Mouse (Mus musculus) liver, adult 2 months (tissue): Measurements from ENCODE around the gene Synpr. TPM values are rescaled to one million over a fixed set of nuclear protein-coding genes. Genes with fewer than 3 reads are reported as not detected.

Experiments
- DNase-seq: peaks from one replicate; pipeline ENCODE4 v3.0.0-alpha.2; 2011; ENCODE audit warnings: low read depth, low spot score; ENCODE audit errors: extremely low read depth
- H3K27ac ChIP-seq: fragments of 200-500 bp; replicated peaks from 2 replicates; pipeline ENCODE4 v1.5.1; 2012; ENCODE audit warnings: low read depth, mild to moderate bottlenecking, control low read depth, inconsistent platforms, low read length; ENCODE audit not compliant: insufficient read depth
- H3K27me3 ChIP-seq: fragments of 200-500 bp; 2 replicates; pipeline ENCODE4 v1.6.1; 2012; ENCODE audit warnings: mild to moderate bottlenecking, moderate library complexity, low read length, inconsistent platforms; ENCODE audit not compliant: control insufficient read depth, insufficient read depth
- H3K36me3 ChIP-seq: fragments of 200-500 bp; 2 replicates; pipeline ENCODE4 v1.6.1; 2012; ENCODE audit warnings: low read length, inconsistent platforms; ENCODE audit not compliant: control insufficient read depth, insufficient read depth
- H3K4me1 ChIP-seq: fragments of 200-500 bp; 2 replicates; pipeline ENCODE4 v1.6.1; 2011; ENCODE audit warnings: low read length; ENCODE audit not compliant: control insufficient read depth, insufficient read depth
- H3K4me3 ChIP-seq: fragments of 200-500 bp; 2 replicates; pipeline ENCODE4 v1.5.1; 2011; ENCODE audit warnings: low read depth, mild to moderate bottlenecking, control low read depth, low read length, moderate library complexity; ENCODE audit not compliant: insufficient read depth
- H3K79me2 ChIP-seq: fragments of 200-500 bp; 2 replicates; pipeline ENCODE4 v1.6.1; 2012; ENCODE audit warnings: inconsistent platforms, mild to moderate bottlenecking, low read length, moderate library complexity; ENCODE audit not compliant: control insufficient read depth, insufficient read depth
- H3K9ac ChIP-seq: fragments of 200-500 bp; 2 replicates; pipeline ENCODE4 v1.6.1; 2012; ENCODE audit warnings: low read depth, mild to moderate bottlenecking, control low read depth, inconsistent platforms, low read length
- CTCF ChIP-seq: fragments of 200-500 bp; IDR thresholded peaks from 2 replicates; pipeline ENCODE4 v1.5.1; 2011; ENCODE audit warnings: low read depth, low read length, control low read depth
- POLR2A ChIP-seq: fragments of 200-500 bp; IDR thresholded peaks from 2 replicates; pipeline ENCODE4 v1.6.1; 2011; ENCODE audit warnings: low read length, control low read depth; ENCODE audit not compliant: insufficient read depth; ENCODE audit errors: extremely low read depth
- WGBS: fragments of 180-500 bp; shearing (Covaris S2); methylation state at CpG from one replicate; pipeline ENCODE4 v1.1.7; 2018; 5-methylcytosine and 5-hydroxymethylcytosine counted together
- polyA plus RNA-seq: library from polyadenylated mRNA; depleted of rRNA; stranded (reverse); fragments of >200 nt; gene quantifications from 2 replicates; pipeline ENCODE4 v1.2.3, GENCODE M21; 2012
- total RNA-seq: library from RNA; depleted of rRNA; stranded (reverse); fragments of >200 nt; gene quantifications from 2 replicates; pipeline ENCODE4 v1.2.3, GENCODE M21; 2014

Gene Synpr
- total and polyA plus RNA-seq, 2 experiments = not detected

GRCm38 (mm10) chr14:13340688-13341087, 56.1 kb downstream of the Synpr start:
- 76% methylated on average over 4 of the region's 4 CpGs for WGBS
- H3K27me3 ChIP-seq = no peaks in the 10 kb centered on the region
- no peak overlapping the region for H3K27ac ChIP-seq

GRCm38 (mm10) chr14:13344240-13344639, 59.7 kb downstream of the Synpr start:
- H3K79me2 ChIP-seq = no peaks in the 10 kb centered on the region
- H3K36me3 ChIP-seq = no peaks in the 10 kb centered on the region
- H3K27me3 ChIP-seq = no peaks in the 10 kb centered on the region
- no peak overlapping the region for H3K27ac ChIP-seq
- TF ChIP-seq POLR2A = no peak
- TF ChIP-seq CTCF = no peak
- 67% methylated on average over 2 of the region's 2 CpGs for WGBS
- DNase-seq = no peak
- no peaks in the 10 kb centered on the region for H3K4me1 ChIP-seq
- no peak overlapping the region for H3K4me3 ChIP-seq
- H3K9ac ChIP-seq = no peak overlapping the region

More at GRCm38 (mm10) chr14:13340688-13341087, 56.1 kb downstream of the Synpr start:
- H3K9ac ChIP-seq = no peak overlapping the region
- TF ChIP-seq CTCF (no peak), POLR2A (no peak)
- no peak for DNase-seq
- H3K4me3 ChIP-seq = no peak overlapping the region
- H3K4me1 ChIP-seq = no peaks in the 10 kb centered on the region
- no peaks in the 10 kb centered on the region for H3K79me2 ChIP-seq
- no peaks in the 10 kb centered on the region for H3K36me3 ChIP-seq

- no peak for DNase-seq
- Histone ChIP-seq H3K79me2 (no peaks in the 10 kb centered on the region), H3K27ac (no peak overlapping the region), H3K4me3 (no peak overlapping the region), H3K9ac (no peak overlapping the region), H3K4me1 (no peaks in the 10 kb centered on the region), H3K36me3 (no peaks in the 10 kb centered on the region), H3K27me3 (no peaks in the 10 kb centered on the region)
- TF ChIP-seq POLR2A (no peak), CTCF (no peak)
- WGBS = 66% methylated on average over 4 of the region's 4 CpGs
Measured at GRCm38 (mm10) chr14:13349170-13349865, 64.7 kb downstream of the Synpr start.

- H3K9ac ChIP-seq = no peak overlapping the region
- 18% methylated on average over 5 of the region's 5 CpGs for WGBS
- H3K4me1 ChIP-seq = no peaks in the 10 kb centered on the region
- no peak overlapping the region for H3K27ac ChIP-seq
- TF ChIP-seq CTCF (peak; percentile 19; the same call in 1 of the 2 replicates), POLR2A (no peak)
- DNase-seq = peak; percentile 40
- no peaks in the 10 kb centered on the region for H3K36me3 ChIP-seq
- H3K4me3 ChIP-seq = no peak overlapping the region
- H3K27me3 ChIP-seq = no peaks in the 10 kb centered on the region
- no peaks in the 10 kb centered on the region for H3K79me2 ChIP-seq
Measured at GRCm38 (mm10) chr14:13354154-13354553, 69.6 kb downstream of the Synpr start.

GRCm38 (mm10) chr14:13355569-13356362, 71.2 kb downstream of the Synpr start:
- no peak overlapping the region for H3K4me3 ChIP-seq
- no peaks in the 10 kb centered on the region for H3K79me2 ChIP-seq
- peak; percentile 60 for DNase-seq
- no peak overlapping the region for H3K27ac ChIP-seq
- 7% methylated on average over 7 of the region's 7 CpGs for WGBS
- H3K27me3 ChIP-seq = no peaks in the 10 kb centered on the region
- no peaks in the 10 kb centered on the region for H3K36me3 ChIP-seq
- no peaks in the 10 kb centered on the region for H3K4me1 ChIP-seq
- no peak overlapping the region for H3K9ac ChIP-seq
- peak; percentile 50 for TF ChIP-seq CTCF
- TF ChIP-seq POLR2A = no peak
